Mouse (Mus musculus) heart, adult 2 months (tissue): ENCODE data around the gene Cep55. TPM values are rescaled to one million over a fixed set of nuclear protein-coding genes. Genes with fewer than 3 reads are reported as not detected.
A peak's percentile ranks its signal among the peaks of the same experiment; 100 is the strongest.

Experiments
- DNase-seq, 2 experiments: peaks; one replicate each; pipeline ENCODE4 v3.0.0; 2021
- H3K27ac ChIP-seq: fragments of 200-600 bp; 2 replicates; pipeline ENCODE4 v1.8.1; 2022
- H3K27me3 ChIP-seq: fragments of 200-500 bp; 2 replicates; pipeline ENCODE4 v1.6.1; 2012; ENCODE audit warnings: mild to moderate bottlenecking, low read length, inconsistent platforms, mixed read lengths; ENCODE audit not compliant: control insufficient read depth, insufficient read depth
- H3K36me3 ChIP-seq: fragments of 200-500 bp; 2 replicates; pipeline ENCODE4 v1.6.1; 2012; ENCODE audit warnings: low read length, inconsistent platforms; ENCODE audit not compliant: control insufficient read depth, insufficient read depth
- H3K4me1 ChIP-seq: fragments of 200-500 bp; 2 replicates; pipeline ENCODE4 v1.6.1; 2011; ENCODE audit warnings: low read length; ENCODE audit not compliant: control insufficient read depth, insufficient read depth
- H3K4me3 ChIP-seq: fragments of 200-600 bp; 2 replicates; pipeline ENCODE4 v1.8.1; 2022
- H3K79me2 ChIP-seq: fragments of 200-500 bp; replicated peaks from 2 replicates; pipeline ENCODE4 v1.6.1; 2012; ENCODE audit warnings: mild to moderate bottlenecking, inconsistent platforms, low read length, moderate library complexity, mixed read lengths; ENCODE audit not compliant: control insufficient read depth, insufficient read depth
- H3K9ac ChIP-seq: fragments of 200-500 bp; 2 replicates; pipeline ENCODE4 v1.6.1; 2012; ENCODE audit warnings: low read depth, mild to moderate bottlenecking, control low read depth, inconsistent platforms, low read length, mixed read lengths
- CTCF ChIP-seq: fragments of 200-600 bp; IDR thresholded peaks from 2 replicates; pipeline ENCODE4 v1.8.1; 2022; ENCODE audit warnings: antibody characterized with exemption, mild to moderate bottlenecking, moderate library complexity
- EP300 ChIP-seq: fragments of 200-500 bp; IDR thresholded peaks from 2 replicates; pipeline ENCODE4 v1.6.1; 2011; ENCODE audit warnings: low read depth, low read length, control low read depth; ENCODE audit not compliant: insufficient read depth
- POLR2A ChIP-seq: fragments of 200-500 bp; IDR thresholded peaks from 2 replicates; pipeline ENCODE4 v1.6.1; 2011; ENCODE audit warnings: mild to moderate bottlenecking, low read depth, low read length, control low read depth; ENCODE audit not compliant: insufficient read depth
- WGBS: fragments of 180-500 bp; shearing (Covaris S2); methylation state at CpG from one replicate; pipeline ENCODE4 v1.1.7; 2018; 5-methylcytosine and 5-hydroxymethylcytosine counted together
- intact Hi-C: fragments of 180-260 bp; cut with DNase I; formaldehyde crosslinking; loops from one replicate; pipeline ENCODE4 v1.15.1; 2025
- polyA plus RNA-seq: library from polyadenylated mRNA; depleted of rRNA; stranded (reverse); fragments of >200 nt; gene quantifications from 2 replicates; pipeline ENCODE4 v1.2.3, GENCODE M21; 2012
- total RNA-seq, 2 experiments: library from RNA; stranded (reverse); gene quantifications; 2 replicates each; pipeline ENCODE4 v1.2.3; 2021

The Cep55 gene
- total and polyA plus RNA-seq, 3 experiments, result 0.20 to 0.44 (median 0.27) TPM

- no peak for DNase-seq
- Histone ChIP-seq H3K27ac (no peak overlapping the region), H3K4me3 (no peak overlapping the region), H3K4me1 (peaks cover 1% of the 10 kb centered on the region; the same call in 1 of the 2 replicates), H3K36me3 (no peaks in the 10 kb centered on the region), H3K9ac (no peak overlapping the region), H3K27me3 (no peaks in the 10 kb centered on the region), H3K79me2 (no peaks in the 10 kb centered on the region)
- intact Hi-C loops, result no loop called here
- TF ChIP-seq CTCF (no peak), EP300 (no peak), POLR2A (no peak)
- 66% methylated on average over 3 of the region's 3 CpGs for WGBS
These were observed 26.6 kb downstream of the Cep55 start for GRCm38 (mm10) chr19:38081361-38081760.

GRCm38 (mm10) chr19:38082931-38083525 lies 28.2 kb downstream of the Cep55 start:
- no peaks in the 10 kb centered on the region for H3K79me2 ChIP-seq
- TF ChIP-seq CTCF (no peak), POLR2A (no peak), EP300 (no peak)
- no peak overlapping the region for H3K9ac ChIP-seq
- no peak for DNase-seq
- WGBS, result 59% methylated on average over 5 of the region's 5 CpGs
- no peaks in the 10 kb centered on the region for H3K27me3 ChIP-seq
- no peaks in the 10 kb centered on the region for H3K36me3 ChIP-seq
- H3K4me1 ChIP-seq, result no peaks in the 10 kb centered on the region
- H3K4me3 ChIP-seq, result no peak overlapping the region
- intact Hi-C loops, result no loop called here
- H3K27ac ChIP-seq, result no peak overlapping the region

- TF ChIP-seq EP300, result no peak
- no peak for TF ChIP-seq POLR2A
- TF ChIP-seq CTCF, result no peak
- WGBS, result 73% methylated on average over 4 of the region's 4 CpGs
- Histone ChIP-seq H3K79me2 (no peaks in the 10 kb centered on the region), H3K9ac (no peak overlapping the region), H3K27ac (no peak overlapping the region), H3K27me3 (no peaks in the 10 kb centered on the region), H3K4me3 (no peak overlapping the region), H3K36me3 (no peaks in the 10 kb centered on the region), H3K4me1 (no peaks in the 10 kb centered on the region)
- intact Hi-C loops, result loop anchor here (5.0 kb wide), 1 partner anchor 111 kb away; no protein-coding TSS in a partner anchor
- DNase-seq, result peak in 1 of 2 experiments; percentile 8
These were observed 31.0 kb downstream of the Cep55 start for GRCm38 (mm10) chr19:38085841-38086240.

GRCm38 (mm10) chr19:38086948-38087551 lies 32.2 kb downstream of the Cep55 start:
- Histone ChIP-seq H3K79me2 (no peaks in the 10 kb centered on the region), H3K27me3 (no peaks in the 10 kb centered on the region), H3K9ac (no peak overlapping the region), H3K4me3 (no peak overlapping the region), H3K4me1 (no peaks in the 10 kb centered on the region), H3K36me3 (no peaks in the 10 kb centered on the region), H3K27ac (no peak overlapping the region)
- intact Hi-C loops, result loop anchor here (5.0 kb wide), 1 partner anchor 110 kb away; no protein-coding TSS in a partner anchor
- TF ChIP-seq POLR2A (no peak), CTCF (peak; percentile 70), EP300 (no peak)
- 42% methylated on average over 11 of the region's 11 CpGs for WGBS
- DNase-seq, result peak; percentile 32 to 51

GRCm38 (mm10) chr19:38089358-38089757 lies 34.5 kb downstream of the Cep55 start:
- no peak overlapping the region for H3K9ac ChIP-seq
- no peaks in the 10 kb centered on the region for H3K79me2 ChIP-seq
- no peak overlapping the region for H3K27ac ChIP-seq
- TF ChIP-seq CTCF (no peak), POLR2A (no peak), EP300 (no peak)
- H3K4me1 ChIP-seq, result no peaks in the 10 kb centered on the region
- no peaks in the 10 kb centered on the region for H3K36me3 ChIP-seq
- no peak overlapping the region for H3K4me3 ChIP-seq
- DNase-seq, result peak in 1 of 2 experiments; percentile 4
- no peaks in the 10 kb centered on the region for H3K27me3 ChIP-seq
- 76% methylated on average over 8 of the region's 8 CpGs for WGBS
- intact Hi-C loops, result loop anchor here (5.0 kb wide), 1 partner anchor 108 kb away; no protein-coding TSS in a partner anchor

GRCm38 (mm10) chr19:38091512-38091985 lies 36.7 kb downstream of the Cep55 start:
- no peak for DNase-seq
- Histone ChIP-seq H3K36me3 (no peaks in the 10 kb centered on the region), H3K79me2 (no peaks in the 10 kb centered on the region), H3K4me1 (no peaks in the 10 kb centered on the region), H3K27ac (no peak overlapping the region), H3K9ac (no peak overlapping the region), H3K4me3 (no peak overlapping the region), H3K27me3 (no peaks in the 10 kb centered on the region; the same call in 1 of the 2 replicates)
- WGBS, result 69% methylated on average over 4 of the region's 4 CpGs
- intact Hi-C loops, result no loop called here
- TF ChIP-seq EP300 (no peak), POLR2A (no peak), CTCF (no peak)
